Mouse (Mus musculus) liver, embryonic 13.5 days (tissue): Measurements from ENCODE around the gene Fam184b. TPM values are rescaled to one million over a fixed set of nuclear protein-coding genes. Genes with fewer than 3 reads are reported as not detected.

Experiments
- ATAC-seq: fragments of 200-750 bp; cut with Nextera tagmentation; 2 replicates; pipeline ENCODE4 v1.8.0; 2017; ENCODE audit warnings: low read depth, mild to moderate bottlenecking, moderate number of reproducible peaks, moderate library complexity
- DNase-seq: peaks from one replicate; pipeline ENCODE4 v3.0.0; 2022
- H3K27ac ChIP-seq: fragments of 300-500 bp; sonication (generic); 2 replicates; pipeline ENCODE4 v1.5.1; 2015; ENCODE audit warnings: moderate library complexity, mild to moderate bottlenecking, inconsistent platforms
- H3K27me3 ChIP-seq: fragments of 300-500 bp; sonication (generic); 2 replicates; pipeline ENCODE4 v1.6.1; 2015; ENCODE audit warnings: mild to moderate bottlenecking, inconsistent platforms
- H3K36me3 ChIP-seq: fragments of 300-500 bp; sonication (generic); 2 replicates; pipeline ENCODE4 v1.6.1; 2015; ENCODE audit warnings: mild to moderate bottlenecking, inconsistent platforms
- H3K4me1 ChIP-seq: fragments of 300-500 bp; sonication (generic); replicated peaks from 2 replicates; pipeline ENCODE4 v1.6.1; 2015; ENCODE audit warnings: inconsistent platforms
- H3K4me2 ChIP-seq: fragments of 300-500 bp; sonication (generic); 2 replicates; pipeline ENCODE4 v1.6.1; 2015; ENCODE audit warnings: inconsistent platforms, mild to moderate bottlenecking, moderate library complexity
- H3K4me3 ChIP-seq: fragments of 300-500 bp; sonication (generic); replicated peaks from 2 replicates; pipeline ENCODE4 v1.5.1; 2015; ENCODE audit warnings: mild to moderate bottlenecking, inconsistent platforms
- H3K9ac ChIP-seq: fragments of 300-500 bp; sonication (generic); 2 replicates; pipeline ENCODE4 v1.6.1; 2015; ENCODE audit warnings: mild to moderate bottlenecking, inconsistent platforms
- H3K9me3 ChIP-seq: fragments of 300-500 bp; sonication (generic); replicated peaks from 2 replicates; pipeline ENCODE4 v1.6.1; 2016; ENCODE audit warnings: inconsistent platforms
- WGBS: fragments of 180-500 bp; shearing (Covaris S2); methylation state at CpG from one replicate; pipeline ENCODE4 v1.1.7; 2015; ENCODE audit not compliant: insufficient replicate concordance; 5-methylcytosine and 5-hydroxymethylcytosine counted together
- polyA plus RNA-seq: library from polyadenylated mRNA; unstranded; fragments of >200 nt; fragmentation: Nextera tagmentation; extraction: Ambion mirVana; gene quantifications from 2 replicates; pipeline ENCODE4 v1.2.1, GENCODE M21; 2015

Fam184b gene
- polyA plus RNA-seq, 1 experiment from 2014 or later, result 0.10 TPM

DNA sequence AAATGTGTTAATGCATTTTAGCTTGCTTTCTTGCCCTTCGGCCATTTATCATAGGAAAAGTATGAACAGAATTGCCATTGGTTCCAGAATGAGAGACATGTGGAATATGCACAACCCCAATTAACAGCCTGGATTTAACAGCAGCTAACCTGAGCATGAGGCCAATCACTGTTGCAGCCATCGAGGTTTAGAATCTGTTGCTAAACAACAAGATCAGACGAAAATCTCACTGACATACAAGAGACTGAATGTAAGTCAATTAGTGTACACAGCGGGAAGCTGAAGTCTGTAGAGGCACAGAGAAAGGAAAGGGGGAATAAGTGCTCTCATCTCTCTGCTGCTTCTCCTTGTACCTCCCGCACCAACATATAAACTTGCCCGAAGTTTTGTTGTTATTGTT is 46.1 kb downstream of the Fam184b start:
- no peak for ATAC-seq
- 71% methylated on average over 6 of the region's 6 CpGs for WGBS
- no peak overlapping the region for H3K9ac ChIP-seq
- H3K27me3 ChIP-seq, result no peaks in the 10 kb centered on the region
- H3K27ac ChIP-seq, result no peak overlapping the region
- H3K4me2 ChIP-seq, result no peak overlapping the region
- DNase-seq, result no peak
- no peaks in the 10 kb centered on the region for H3K9me3 ChIP-seq
- no peak overlapping the region for H3K4me3 ChIP-seq
- H3K4me1 ChIP-seq, result no peaks in the 10 kb centered on the region
- H3K36me3 ChIP-seq, result no peaks in the 10 kb centered on the region

DNA sequence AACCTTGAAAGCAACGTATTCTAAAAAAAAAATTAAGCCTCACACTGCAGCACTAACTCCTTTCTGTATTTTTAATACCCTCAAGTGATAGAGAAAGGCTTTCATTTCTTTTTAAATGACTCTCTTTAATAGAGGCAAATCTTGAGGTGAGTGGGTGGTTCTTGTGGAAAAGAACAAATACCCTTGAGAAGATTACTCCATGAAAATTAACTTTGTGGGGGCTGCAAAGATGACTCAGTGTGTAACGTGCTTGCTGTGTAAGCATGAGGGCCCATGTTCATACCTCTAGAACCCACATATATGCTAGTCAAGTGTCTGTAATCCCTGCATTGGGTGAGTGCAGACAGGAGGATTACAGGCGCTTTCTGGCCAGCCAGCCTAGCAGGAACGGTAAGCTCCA is 49.3 kb downstream of the Fam184b start:
- H3K4me2 ChIP-seq, result no peak overlapping the region
- H3K27ac ChIP-seq, result no peak overlapping the region
- H3K36me3 ChIP-seq, result no peaks in the 10 kb centered on the region
- ATAC-seq (no peak), DNase-seq (no peak)
- no peaks in the 10 kb centered on the region for H3K27me3 ChIP-seq
- H3K4me3 ChIP-seq, result no peak overlapping the region
- no peaks in the 10 kb centered on the region for H3K4me1 ChIP-seq
- H3K9me3 ChIP-seq, result no peaks in the 10 kb centered on the region
- no peak overlapping the region for H3K9ac ChIP-seq
- WGBS, result 61% methylated on average over 4 of the region's 4 CpGs

DNA sequence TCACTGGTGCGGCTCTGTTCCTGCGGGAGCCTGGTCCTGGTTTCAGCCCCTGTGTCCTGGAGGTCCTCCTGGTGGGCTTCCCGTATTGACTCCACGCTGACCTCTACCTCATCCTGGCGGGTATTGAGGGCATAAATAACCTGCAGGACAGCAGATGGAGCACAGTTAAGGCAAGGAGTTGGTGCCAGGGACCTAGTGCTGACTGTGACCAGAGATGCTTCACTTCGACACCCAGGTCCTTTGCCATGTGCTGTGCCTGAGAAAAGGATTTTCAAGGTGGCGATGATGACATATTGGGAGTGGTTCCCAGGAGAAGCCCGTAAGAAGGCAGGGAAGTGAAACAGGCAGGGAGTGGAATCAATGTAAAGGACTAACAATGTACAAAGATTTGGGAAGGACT is 54.8 kb downstream of the Fam184b start:
- ATAC-seq (no peak), DNase-seq (no peak)
- 77% methylated on average over 8 of the region's 8 CpGs for WGBS
- H3K9me3 ChIP-seq, result no peaks in the 10 kb centered on the region
- H3K27ac ChIP-seq, result no peak overlapping the region
- no peak overlapping the region for H3K4me2 ChIP-seq
- no peaks in the 10 kb centered on the region for H3K4me1 ChIP-seq
- H3K4me3 ChIP-seq, result no peak overlapping the region
- no peaks in the 10 kb centered on the region for H3K36me3 ChIP-seq
- no peak overlapping the region for H3K9ac ChIP-seq
- H3K27me3 ChIP-seq, result no peaks in the 10 kb centered on the region

DNA sequence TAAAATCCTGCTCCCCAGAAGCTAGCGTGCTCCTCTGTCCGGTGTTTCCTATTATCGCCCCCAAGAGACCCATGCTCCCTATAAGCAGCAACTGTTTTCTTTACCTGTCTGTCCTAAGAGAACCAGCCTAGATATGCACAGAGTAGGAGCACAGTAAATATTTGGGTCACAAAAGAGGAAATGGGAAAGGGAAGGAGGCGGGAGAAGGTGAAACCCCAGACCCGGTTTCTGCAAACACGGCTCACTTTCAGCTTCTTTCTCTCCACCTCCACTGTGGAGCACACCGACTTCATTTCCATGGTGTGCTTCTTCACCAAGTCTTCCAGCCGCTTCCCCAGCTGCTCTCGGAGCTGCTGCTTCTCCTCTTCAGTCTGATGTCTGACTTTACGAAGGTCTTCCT is 59.1 kb downstream of the Fam184b start:
- H3K4me1 ChIP-seq, result no peaks in the 10 kb centered on the region
- H3K4me3 ChIP-seq, result no peak overlapping the region
- H3K36me3 ChIP-seq, result no peaks in the 10 kb centered on the region
- WGBS, result 56% methylated on average over 10 of the region's 10 CpGs
- H3K4me2 ChIP-seq, result no peak overlapping the region
- H3K27ac ChIP-seq, result no peak overlapping the region
- H3K27me3 ChIP-seq, result no peaks in the 10 kb centered on the region
- H3K9ac ChIP-seq, result no peak overlapping the region
- ATAC-seq (no peak), DNase-seq (no peak)
- H3K9me3 ChIP-seq, result no peaks in the 10 kb centered on the region

DNA sequence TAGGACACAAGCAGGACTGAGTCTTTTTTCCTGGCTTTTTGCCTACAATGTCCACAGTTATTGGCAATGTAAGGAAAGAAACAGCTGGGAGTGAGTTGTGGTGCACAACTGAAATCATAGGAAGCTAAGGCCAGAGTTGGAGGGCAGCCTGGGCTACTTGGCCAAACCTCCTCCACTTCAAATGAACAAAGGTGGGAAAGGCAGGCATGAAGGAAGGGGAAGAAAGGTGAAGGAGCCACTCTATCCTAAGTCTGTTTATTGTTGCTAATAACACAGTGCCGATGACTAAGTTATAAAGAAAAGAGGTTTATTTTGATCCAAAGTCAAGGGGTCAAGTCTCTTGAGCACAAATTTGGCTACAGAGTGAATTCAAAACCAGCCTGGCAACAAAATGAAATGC is 62.0 kb downstream of the Fam184b start:
- Histone ChIP-seq H3K9me3 (no peaks in the 10 kb centered on the region), H3K27me3 (no peaks in the 10 kb centered on the region), H3K4me3 (no peak overlapping the region), H3K4me2 (no peak overlapping the region), H3K4me1 (no peaks in the 10 kb centered on the region), H3K9ac (no peak overlapping the region), H3K36me3 (no peaks in the 10 kb centered on the region), H3K27ac (no peak overlapping the region)
- WGBS, result 70% methylated on average over 1 of the region's 1 CpGs
- no peak for ATAC-seq
- no peak for DNase-seq

DNA sequence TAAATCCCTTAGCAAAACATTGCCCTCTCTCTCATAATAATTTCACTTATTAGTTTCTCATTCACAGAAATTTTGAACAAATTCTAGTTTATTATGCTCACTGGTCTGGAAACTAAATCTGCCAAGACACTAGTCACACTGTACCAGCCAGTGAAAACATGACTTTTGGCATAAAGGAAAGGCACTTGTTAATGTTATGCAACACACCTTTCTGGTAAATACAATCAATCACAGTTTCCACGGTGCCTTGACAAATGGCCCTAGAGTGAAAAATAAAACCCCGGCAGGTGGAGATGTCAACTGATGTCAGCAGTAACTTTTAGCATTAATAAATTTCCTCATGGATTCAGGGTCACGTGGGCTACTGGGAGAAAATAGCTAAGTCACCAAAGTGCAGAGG is 62.7 kb downstream of the Fam184b start:
- Histone ChIP-seq H3K27ac (no peak overlapping the region), H3K4me3 (no peak overlapping the region), H3K4me1 (no peaks in the 10 kb centered on the region), H3K9me3 (no peaks in the 10 kb centered on the region), H3K36me3 (no peaks in the 10 kb centered on the region), H3K27me3 (no peaks in the 10 kb centered on the region), H3K9ac (no peak overlapping the region), H3K4me2 (no peak overlapping the region)
- 62% methylated on average over 3 of the region's 3 CpGs for WGBS
- DNase-seq (no peak), ATAC-seq (no peak)

DNA sequence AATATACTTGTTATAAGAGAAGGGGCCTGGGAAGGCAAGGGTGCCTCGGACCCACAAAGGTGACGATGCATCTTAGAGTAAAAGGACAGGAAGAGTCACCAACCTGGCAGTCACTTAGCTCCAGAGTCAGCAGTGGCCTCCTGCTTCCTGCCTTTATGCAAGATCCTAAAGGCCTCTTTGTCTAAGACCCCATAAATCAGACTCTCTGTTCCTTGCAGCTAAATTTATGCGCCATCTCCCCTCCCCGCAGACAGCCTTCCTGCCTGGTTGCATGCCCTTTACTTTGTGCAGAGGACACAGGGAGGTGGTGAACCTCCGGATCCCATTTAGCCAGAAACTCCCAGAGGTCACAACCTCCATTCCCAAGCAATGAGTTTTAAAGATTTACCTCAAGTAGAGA is 66.6 kb downstream of the Fam184b start:
- Histone ChIP-seq H3K9ac (no peak overlapping the region), H3K36me3 (no peaks in the 10 kb centered on the region), H3K27ac (no peak overlapping the region), H3K9me3 (no peaks in the 10 kb centered on the region), H3K4me2 (no peak overlapping the region), H3K27me3 (no peaks in the 10 kb centered on the region), H3K4me1 (no peaks in the 10 kb centered on the region), H3K4me3 (no peak overlapping the region)
- no peak for ATAC-seq
- 37% methylated on average over 5 of the region's 5 CpGs for WGBS
- DNase-seq, result no peak

DNA sequence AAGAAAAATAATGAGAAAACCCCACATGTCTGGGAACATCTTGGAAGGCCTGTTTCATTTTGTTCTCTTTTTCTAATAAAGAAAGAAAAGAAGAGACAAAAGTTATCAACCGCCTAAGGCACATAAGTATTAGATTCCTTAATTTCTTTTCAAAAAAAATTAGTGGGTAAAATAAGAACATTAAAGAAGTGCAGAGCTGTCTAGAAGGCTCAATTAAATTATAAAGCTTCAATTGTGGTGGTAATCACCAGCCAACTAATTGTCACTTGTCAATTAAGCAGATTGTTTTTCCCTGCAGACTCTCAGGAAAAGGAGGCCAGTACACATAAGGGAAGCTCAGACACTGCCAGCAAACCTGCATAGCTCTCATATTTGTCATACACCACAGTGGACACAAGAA is 73.6 kb downstream of the Fam184b start:
- Histone ChIP-seq H3K9me3 (no peaks in the 10 kb centered on the region), H3K27me3 (no peaks in the 10 kb centered on the region), H3K27ac (no peak overlapping the region), H3K4me3 (no peak overlapping the region), H3K9ac (no peak overlapping the region), H3K36me3 (no peaks in the 10 kb centered on the region), H3K4me1 (no peaks in the 10 kb centered on the region), H3K4me2 (no peak overlapping the region)
- no peak for ATAC-seq
- DNase-seq, result no peak
- 75% methylated on average over 1 of the region's 1 CpGs for WGBS

DNA sequence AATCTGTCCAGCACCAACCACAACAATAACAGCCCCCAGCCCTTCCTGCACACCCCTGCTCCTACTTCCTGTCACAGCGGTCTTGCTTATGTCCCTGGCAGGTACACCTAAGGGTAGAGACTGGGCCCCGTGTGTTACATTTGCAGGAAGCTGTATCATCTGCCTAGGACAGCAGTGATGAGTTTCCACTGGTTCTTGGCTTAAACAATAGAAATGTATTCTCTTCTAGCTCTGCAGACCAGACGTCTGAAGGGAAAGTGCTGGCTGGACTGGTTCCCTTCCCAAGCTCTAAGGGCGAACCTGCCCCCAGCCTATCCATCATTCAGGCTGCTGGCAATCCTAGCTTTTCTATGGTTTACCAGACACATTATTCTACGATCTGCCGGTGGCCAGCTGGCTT is 75.4 kb downstream of the Fam184b start:
- peaks cover 10% of the 10 kb centered on the region for H3K4me1 ChIP-seq
- ATAC-seq (no peak), DNase-seq (no peak)
- no peak overlapping the region for H3K4me3 ChIP-seq
- no peak overlapping the region for H3K27ac ChIP-seq
- no peak overlapping the region for H3K9ac ChIP-seq
- H3K27me3 ChIP-seq, result no peaks in the 10 kb centered on the region
- WGBS, result 29% methylated on average over 6 of the region's 6 CpGs
- H3K9me3 ChIP-seq, result no peaks in the 10 kb centered on the region
- H3K4me2 ChIP-seq, result no peak overlapping the region
- H3K36me3 ChIP-seq, result no peaks in the 10 kb centered on the region

DNA sequence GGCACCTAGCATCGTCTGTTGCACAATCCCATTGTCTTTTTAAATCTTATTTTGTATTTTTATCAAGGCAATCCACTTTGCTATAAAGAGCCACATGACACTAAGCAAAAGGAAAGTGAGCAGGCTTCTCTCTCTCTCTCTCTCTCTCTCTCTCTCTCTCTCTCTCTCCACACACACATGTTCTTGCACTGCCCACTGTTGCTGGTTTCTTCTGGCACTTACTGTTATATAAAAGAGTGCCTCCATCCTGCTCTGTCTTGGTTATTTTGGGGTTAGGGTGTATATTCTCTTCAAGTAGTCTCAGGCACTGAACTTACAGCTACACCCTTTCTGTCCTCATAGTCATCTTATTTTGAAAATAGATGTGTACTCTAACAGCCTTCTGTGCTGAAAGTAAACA is 89.8 kb downstream of the Fam184b start:
- no peaks in the 10 kb centered on the region for H3K9me3 ChIP-seq
- H3K4me2 ChIP-seq, result no peak overlapping the region
- 63% methylated on average over 1 of the region's 1 CpGs for WGBS
- H3K36me3 ChIP-seq, result no peaks in the 10 kb centered on the region
- H3K27ac ChIP-seq, result no peak overlapping the region
- H3K4me1 ChIP-seq, result no peaks in the 10 kb centered on the region
- no peak overlapping the region for H3K9ac ChIP-seq
- ATAC-seq (no peak), DNase-seq (no peak)
- H3K27me3 ChIP-seq, result no peaks in the 10 kb centered on the region
- H3K4me3 ChIP-seq, result no peak overlapping the region

DNA sequence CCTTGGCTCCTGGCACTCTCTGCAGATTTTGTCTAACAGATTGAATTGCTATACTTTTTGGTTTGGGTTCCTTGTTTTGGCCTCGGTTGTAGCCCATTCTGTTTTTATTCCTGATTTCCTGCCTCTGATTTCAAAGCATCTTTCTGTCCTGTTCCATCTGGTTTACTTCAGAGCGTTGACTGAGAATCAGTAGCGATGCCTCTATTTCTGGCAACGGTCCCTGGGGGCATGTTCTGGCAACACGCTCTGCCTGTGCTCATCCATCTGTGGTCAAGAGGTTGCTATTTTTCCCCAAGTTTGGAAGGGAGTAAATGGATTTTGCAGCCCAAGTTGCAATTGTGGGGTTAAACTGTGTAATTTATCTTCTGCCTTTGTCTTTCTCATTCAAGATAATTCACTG is 96.0 kb downstream of the Fam184b start:
- WGBS, result 63% methylated on average over 5 of the region's 5 CpGs
- no peaks in the 10 kb centered on the region for H3K4me1 ChIP-seq
- no peaks in the 10 kb centered on the region for H3K9me3 ChIP-seq
- no peak overlapping the region for H3K27ac ChIP-seq
- no peak for ATAC-seq
- no peak for DNase-seq
- no peak overlapping the region for H3K4me2 ChIP-seq
- no peak overlapping the region for H3K4me3 ChIP-seq
- H3K9ac ChIP-seq, result no peak overlapping the region
- H3K36me3 ChIP-seq, result no peaks in the 10 kb centered on the region
- no peaks in the 10 kb centered on the region for H3K27me3 ChIP-seq

DNA sequence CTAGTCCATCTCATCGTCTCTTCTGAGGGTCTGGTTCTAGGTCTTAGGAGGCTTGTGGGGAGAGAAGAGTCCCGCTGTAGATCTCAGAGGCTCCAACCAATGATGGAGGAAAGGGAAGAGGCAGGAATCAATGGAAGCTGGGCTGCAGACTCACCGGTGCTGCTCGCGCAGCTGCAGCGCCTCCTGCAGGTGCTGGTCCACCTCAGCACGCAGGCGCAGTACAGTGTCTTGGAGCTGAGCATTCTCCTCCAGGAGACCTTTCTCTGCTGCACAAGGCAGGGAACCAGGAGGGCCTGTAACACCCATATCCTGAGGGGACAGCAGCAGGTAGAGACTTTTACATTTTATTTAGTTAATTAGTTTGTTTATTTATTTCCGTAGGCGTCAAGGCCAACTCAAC is 99.9 kb downstream of the Fam184b start:
- Histone ChIP-seq H3K9ac (no peak overlapping the region), H3K4me1 (no peaks in the 10 kb centered on the region), H3K27me3 (no peaks in the 10 kb centered on the region), H3K27ac (no peak overlapping the region), H3K4me2 (no peak overlapping the region), H3K9me3 (no peaks in the 10 kb centered on the region), H3K4me3 (no peak overlapping the region), H3K36me3 (no peaks in the 10 kb centered on the region)
- ATAC-seq, result no peak
- no peak for DNase-seq
- WGBS, result 53% methylated on average over 10 of the region's 10 CpGs

DNA sequence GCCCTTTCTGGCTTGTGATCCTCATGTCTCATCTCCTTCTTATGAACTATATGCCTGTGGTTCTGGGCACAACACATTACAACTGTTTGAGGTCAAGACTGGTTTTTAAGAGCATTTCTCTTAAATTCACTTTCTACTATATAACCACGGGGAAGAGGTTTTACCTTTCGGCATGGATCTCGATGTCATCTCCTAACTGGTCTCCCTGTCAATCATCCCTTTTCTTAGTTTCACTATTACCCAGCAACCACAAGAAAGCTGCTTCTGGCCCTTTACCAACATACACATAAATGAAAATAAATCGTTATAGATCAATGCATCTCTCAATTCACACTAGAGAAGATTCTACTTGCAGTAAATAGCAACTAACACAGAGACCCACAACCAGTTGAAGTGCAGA is 104.2 kb downstream of the Fam184b start:
- 0 out of 2 replicates have a peak overlapping the region, but pooled peaks have one; percentile 16 for H3K4me2 ChIP-seq
- ATAC-seq (no peak), DNase-seq (no peak)
- 44% methylated on average over 4 of the region's 4 CpGs for WGBS
- no peak overlapping the region for H3K27ac ChIP-seq
- H3K4me3 ChIP-seq, result no peak overlapping the region
- H3K27me3 ChIP-seq, result no peaks in the 10 kb centered on the region
- no peaks in the 10 kb centered on the region for H3K9me3 ChIP-seq
- no peak overlapping the region for H3K9ac ChIP-seq
- H3K36me3 ChIP-seq, result 0 out of 2 replicates have a peak, but pooled peaks cover 3% of the 10 kb centered on the region
- H3K4me1 ChIP-seq, result no peaks in the 10 kb centered on the region
